Mouse (Mus musculus) testis, adult 2 months (tissue): ENCODE measurements at regions not wholly inside any gene's neighbourhood (a gene's known extent, or its start where the extent isn't known, plus 50 kb on each side); places are given as distances from the start of the nearest gene placed in this dataset.

ENCODE experiments used
- CTCF ChIP-seq: fragments of 200-500 bp; IDR thresholded peaks from 2 replicates; pipeline ENCODE4 v1.5.1; 2012; ENCODE audit warnings: low read depth, mild to moderate bottlenecking, inconsistent platforms, low read length, moderate library complexity; ENCODE audit not compliant: control insufficient read depth, insufficient read depth, insufficient replicate concordance
- POLR2A ChIP-seq: fragments of 200-500 bp; IDR thresholded peaks from 2 replicates; pipeline ENCODE4 v1.6.1; 2012; ENCODE audit warnings: low read depth, mild to moderate bottlenecking, inconsistent platforms, low read length, moderate library complexity; ENCODE audit not compliant: control insufficient read depth

GRCm38 (mm10) chr5:100259803-100260693 is 100.4 kb upstream of the Tmem150c start:
- TF ChIP-seq CTCF = no peak
- TF ChIP-seq POLR2A = no peak
